Mouse (Mus musculus) kidney, embryonic 15.5 days (tissue): ENCODE data around the gene Ccdc17. TPM values are rescaled to one million over a fixed set of nuclear protein-coding genes. Genes with fewer than 3 reads are reported as not detected.

Experiments
- ATAC-seq: fragments of 200-750 bp; cut with Nextera tagmentation; replicated peaks from 2 replicates; pipeline ENCODE4 v1.8.0; 2017; ENCODE audit warnings: moderate TSS enrichment; ENCODE audit not compliant: low FRiP score
- H3K27ac ChIP-seq: fragments of 300-500 bp; sonication (generic); 2 replicates; pipeline ENCODE4 v1.5.1; 2015; ENCODE audit warnings: mild to moderate bottlenecking, inconsistent platforms
- H3K27me3 ChIP-seq: fragments of 300-500 bp; sonication (generic); 2 replicates; pipeline ENCODE4 v1.6.1; 2015; ENCODE audit warnings: inconsistent platforms
- H3K36me3 ChIP-seq: fragments of 300-500 bp; sonication (generic); 2 replicates; pipeline ENCODE4 v1.6.1; 2015; ENCODE audit warnings: inconsistent platforms
- H3K4me1 ChIP-seq: fragments of 300-500 bp; sonication (generic); 2 replicates; pipeline ENCODE4 v1.6.1; 2015; ENCODE audit warnings: inconsistent platforms
- H3K4me2 ChIP-seq: fragments of 300-500 bp; sonication (generic); 2 replicates; pipeline ENCODE4 v1.6.1; 2015; ENCODE audit warnings: moderate library complexity, mild to moderate bottlenecking, inconsistent platforms
- H3K4me3 ChIP-seq: fragments of 300-500 bp; sonication (generic); replicated peaks from 2 replicates; pipeline ENCODE4 v1.5.1; 2015; ENCODE audit warnings: mild to moderate bottlenecking, inconsistent platforms
- H3K9ac ChIP-seq: fragments of 300-500 bp; sonication (generic); 2 replicates; pipeline ENCODE4 v1.6.1; 2015; ENCODE audit warnings: mild to moderate bottlenecking, inconsistent platforms
- H3K9me3 ChIP-seq: fragments of 300-500 bp; sonication (generic); replicated peaks from 2 replicates; pipeline ENCODE4 v1.6.1; 2016; ENCODE audit warnings: inconsistent platforms
- WGBS: fragments of 180-500 bp; shearing (Covaris S2); methylation state at CpG from one replicate; pipeline ENCODE4 v1.1.7; 2015; ENCODE audit warnings: mixed read lengths; 5-methylcytosine and 5-hydroxymethylcytosine counted together
- polyA plus RNA-seq: library from polyadenylated mRNA; unstranded; fragments of >200 nt; fragmentation: Nextera tagmentation; extraction: Ambion mirVana; gene quantifications from 2 replicates; pipeline ENCODE4 v1.2.1, GENCODE M21; 2015

Gene Ccdc17
- polyA plus RNA-seq, result 3.6 and 4.8 TPM in 2 replicates

- 27% methylated on average over 5 of the region's 5 CpGs for WGBS
- Histone ChIP-seq H3K4me1 (peaks cover 25% of the 10 kb centered on the region), H3K4me2 (peak within 1 kb of the TSS; percentile 91), H3K9ac (peak within 1 kb of the TSS; percentile 56), H3K9me3 (no peaks in the 10 kb centered on the region), H3K27me3 (no peaks in the 10 kb centered on the region), H3K4me3 (peak within 1 kb of the TSS; percentile 58), H3K27ac (peak within 1 kb of the TSS; percentile 86), H3K36me3 (peaks cover 56% of the 10 kb centered on the region)
- ATAC-seq, result no peak
Measured at GRCm38 (mm10) chr4:116596379-116596778, at the start of gene Ccdc17. Gene Ccdc17 (plus strand): TSS chr4:116596654.

GRCm38 (mm10) chr4:116550432-116550831 is 46.0 kb upstream of the Ccdc17 start:
- H3K9me3 ChIP-seq, result no peaks in the 10 kb centered on the region
- WGBS, result 83% methylated on average over 1 of the region's 1 CpGs
- no peaks in the 10 kb centered on the region for H3K4me1 ChIP-seq
- H3K27me3 ChIP-seq, result no peaks in the 10 kb centered on the region
- peaks cover 17% of the 10 kb centered on the region for H3K36me3 ChIP-seq
- no peak for ATAC-seq
- no peak overlapping the region for H3K4me2 ChIP-seq
- H3K4me3 ChIP-seq, result no peak overlapping the region
- no peak overlapping the region for H3K9ac ChIP-seq
- H3K27ac ChIP-seq, result no peak overlapping the region

GRCm38 (mm10) chr4:116553035-116553434 is 43.4 kb upstream of the Ccdc17 start:
- H3K4me2 ChIP-seq, result no peak overlapping the region
- ATAC-seq, result no peak
- H3K27ac ChIP-seq, result no peak overlapping the region
- 0 out of 2 replicates have a peak, but pooled peaks cover 6% of the 10 kb centered on the region for H3K4me1 ChIP-seq
- H3K9ac ChIP-seq, result no peak overlapping the region
- no peaks in the 10 kb centered on the region for H3K9me3 ChIP-seq
- H3K27me3 ChIP-seq, result no peaks in the 10 kb centered on the region
- H3K36me3 ChIP-seq, result peaks cover 17% of the 10 kb centered on the region
- 86% methylated on average over 3 of the region's 3 CpGs for WGBS
- H3K4me3 ChIP-seq, result no peak overlapping the region

GRCm38 (mm10) chr4:116555413-116556300 is 40.8 kb upstream of the Ccdc17 start, which contains the start of gene Tmem69:
Gene Tmem69 (minus strand): TSS chr4:116555936.
- 2% methylated on average over 23 of the region's 23 CpGs for WGBS
- peak within 1 kb of the TSS; percentile 70 for H3K4me2 ChIP-seq
- peak within 1 kb of the TSS; percentile 68 for H3K4me3 ChIP-seq
- H3K9me3 ChIP-seq, result no peaks in the 10 kb centered on the region
- peaks cover 12% of the 10 kb centered on the region; the same call in 1 of the 2 replicates for H3K4me1 ChIP-seq
- H3K9ac ChIP-seq, result peak within 1 kb of the TSS; percentile 77
- H3K27me3 ChIP-seq, result no peaks in the 10 kb centered on the region
- peaks cover 21% of the 10 kb centered on the region for H3K36me3 ChIP-seq
- no peak for ATAC-seq
- H3K27ac ChIP-seq, result peak within 1 kb of the TSS; percentile 97

- Histone ChIP-seq H3K4me1 (peaks cover 12% of the 10 kb centered on the region; the same call in 1 of the 2 replicates), H3K36me3 (peaks cover 21% of the 10 kb centered on the region), H3K9ac (peak overlapping the region; percentile 77), H3K27me3 (no peaks in the 10 kb centered on the region), H3K4me3 (peak overlapping the region; percentile 68), H3K4me2 (peak overlapping the region; percentile 70), H3K9me3 (no peaks in the 10 kb centered on the region), H3K27ac (peak overlapping the region; percentile 97)
- ATAC-seq, result peak; percentile 96
- WGBS, result under 1% methylated on average over 28 of the region's 28 CpGs
Measured at GRCm38 (mm10) chr4:116556561-116557305, 39.7 kb upstream of the Ccdc17 start.

GRCm38 (mm10) chr4:116557306-116558121 is 38.9 kb upstream of the Ccdc17 start, which contains the start of gene Gpbp1l1:
Gene Gpbp1l1 (plus strand): TSS chr4:116557658.
- H3K4me2 ChIP-seq, result peak within 1 kb of the TSS; percentile 70
- H3K36me3 ChIP-seq, result peaks cover 19% of the 10 kb centered on the region
- peak within 1 kb of the TSS; percentile 68 for H3K4me3 ChIP-seq
- under 1% methylated on average over 78 of the region's 78 CpGs for WGBS
- peaks cover 12% of the 10 kb centered on the region; the same call in 1 of the 2 replicates for H3K4me1 ChIP-seq
- no peaks in the 10 kb centered on the region for H3K9me3 ChIP-seq
- H3K27me3 ChIP-seq, result no peaks in the 10 kb centered on the region
- peak; percentile 97 for ATAC-seq
- H3K9ac ChIP-seq, result peak within 1 kb of the TSS; percentile 77
- peak within 1 kb of the TSS; percentile 97 for H3K27ac ChIP-seq

- Histone ChIP-seq H3K9me3 (no peaks in the 10 kb centered on the region), H3K27ac (peak overlapping the region; percentile 97), H3K4me2 (peak overlapping the region; percentile 70), H3K27me3 (no peaks in the 10 kb centered on the region), H3K36me3 (peaks cover 15% of the 10 kb centered on the region), H3K4me1 (peaks cover 12% of the 10 kb centered on the region; the same call in 1 of the 2 replicates), H3K9ac (peak overlapping the region; percentile 77), H3K4me3 (peak overlapping the region; percentile 68)
- WGBS, result 3% methylated on average over 15 of the region's 15 CpGs
- no peak for ATAC-seq
Measured at GRCm38 (mm10) chr4:116558151-116558882, 38.1 kb upstream of the Ccdc17 start.

GRCm38 (mm10) chr4:116595793-116596192 is 661 bp upstream of the Ccdc17 start:
- Histone ChIP-seq H3K27ac (no peak overlapping the region), H3K4me3 (no peak overlapping the region), H3K27me3 (no peaks in the 10 kb centered on the region), H3K4me2 (no peak overlapping the region), H3K9ac (no peak overlapping the region), H3K36me3 (peaks cover 56% of the 10 kb centered on the region), H3K9me3 (no peaks in the 10 kb centered on the region), H3K4me1 (peaks cover 25% of the 10 kb centered on the region)
- ATAC-seq, result no peak
- 82% methylated on average over 8 of the region's 8 CpGs for WGBS

- peaks cover 25% of the 10 kb centered on the region for H3K4me1 ChIP-seq
- no peaks in the 10 kb centered on the region for H3K27me3 ChIP-seq
- WGBS, result under 1% methylated on average over 50 of the region's 50 CpGs
- peaks cover 56% of the 10 kb centered on the region for H3K36me3 ChIP-seq
- H3K9me3 ChIP-seq, result no peaks in the 10 kb centered on the region
- H3K9ac ChIP-seq, result peak overlapping the region; percentile 56
- H3K27ac ChIP-seq, result peak overlapping the region; percentile 86
- peak overlapping the region; percentile 58 for H3K4me3 ChIP-seq
- ATAC-seq, result peak; percentile 96
- peak overlapping the region; percentile 91 for H3K4me2 ChIP-seq
Measured at GRCm38 (mm10) chr4:116596978-116597881, 776 bp downstream of the Ccdc17 start.

GRCm38 (mm10) chr4:116612621-116613020 is 16.2 kb downstream of the Ccdc17 start:
- H3K27ac ChIP-seq, result no peak overlapping the region
- no peak overlapping the region for H3K9ac ChIP-seq
- H3K4me2 ChIP-seq, result no peak overlapping the region
- no peaks in the 10 kb centered on the region for H3K27me3 ChIP-seq
- no peak for ATAC-seq
- H3K36me3 ChIP-seq, result peaks cover 83% of the 10 kb centered on the region
- no peaks in the 10 kb centered on the region for H3K4me1 ChIP-seq
- no peak overlapping the region for H3K4me3 ChIP-seq
- WGBS, result 90% methylated on average over 2 of the region's 2 CpGs
- no peaks in the 10 kb centered on the region for H3K9me3 ChIP-seq
